16 mouse cellular contexts compared by ENCODE assay signal in genomic region chr4:89043982-89044381, GRCm38 (mm10).
DNase-seq lines count a peak whose midpoint lies in the region; ATAC-seq lines count a peak whose summit lies in the region.
"Had no signal": no experiment of that assay in that cellular context is flagged by ENCODE, and none has a peak within 500 bp of the region (broad histone marks: within the 10 kb centered on the region; RNA-seq: fewer than 3 reads in every experiment).

No protein-coding gene starts in this region.

- no peaks in the 10 kb centered on the region for H3K36me3 ChIP-seq in heart, embryonic 12.5 days
- no peaks in the 10 kb centered on the region for H3K36me3 ChIP-seq in hindbrain, embryonic 11.5 days (ENCODE audit: control insufficient read depth, insufficient read depth, low read length)
- H3K36me3 ChIP-seq: intestine, embryonic 15.5 days; lung, embryonic 15.5 days; midbrain, embryonic 12.5 days had no signal

- H3K4me1 ChIP-seq in heart, embryonic 12.5 days (replicated peaks) = peaks cover 7% of the 10 kb centered on the region; the same call in 1 of the 2 replicates
- H3K4me1 ChIP-seq in hindbrain, embryonic 11.5 days (replicated peaks; ENCODE audit: control insufficient read depth, insufficient read depth, low read length) = no peaks in the 10 kb centered on the region
- H3K4me1 ChIP-seq: intestine, embryonic 15.5 days; lung, embryonic 15.5 days; midbrain, embryonic 12.5 days had no signal

- no peak overlapping the region for H3K4me3 ChIP-seq in heart, embryonic 12.5 days
- H3K4me3 ChIP-seq in hindbrain, embryonic 11.5 days (ENCODE audit: low read depth, low read length) = no peak overlapping the region
- H3K4me3 ChIP-seq: intestine, embryonic 15.5 days; lung, embryonic 15.5 days; midbrain, embryonic 12.5 days had no signal

- no peaks in the 10 kb centered on the region for H3K27me3 ChIP-seq in heart, embryonic 12.5 days (replicated peaks)
- no peaks in the 10 kb centered on the region for H3K27me3 ChIP-seq in hindbrain, embryonic 11.5 days (ENCODE audit: control insufficient read depth, insufficient read depth, low read length)
- H3K27me3 ChIP-seq: intestine, embryonic 15.5 days; lung, embryonic 15.5 days; midbrain, embryonic 12.5 days had no signal

- no peak overlapping the region for H3K27ac ChIP-seq in heart, embryonic 12.5 days (ENCODE audit: poor library complexity, severe bottlenecking)
- no peak overlapping the region for H3K27ac ChIP-seq in hindbrain, embryonic 11.5 days (ENCODE audit: low read depth, low read length)
- H3K27ac ChIP-seq: intestine, embryonic 15.5 days; lung, embryonic 15.5 days; midbrain, embryonic 12.5 days had no signal

- no peak overlapping the region for H3K4me2 ChIP-seq in heart, embryonic 12.5 days
- no peak overlapping the region for H3K4me2 ChIP-seq in hindbrain, embryonic 11.5 days (replicated peaks; ENCODE audit: low read depth, low read length)
- H3K4me2 ChIP-seq: intestine, embryonic 15.5 days; lung, embryonic 15.5 days; midbrain, embryonic 12.5 days had no signal

- ATAC-seq in heart, embryonic 12.5 days (ENCODE audit: insufficient number of reproducible peaks, low FRiP score) = peak; percentile 73
- ATAC-seq in activated CD4-positive, CD25-positive, alpha-beta regulatory T cell, adult 4 months = peak; percentile 88
- peak; percentile 89 for ATAC-seq in inflammation-experienced regulatory T-cells, adult 6 months
- peak; percentile 99 for ATAC-seq in megakaryocyte-erythroid progenitor cell, adult 5-6 weeks (replicated peaks; ENCODE audit: low FRiP score, low TSS enrichment, poor library complexity, severe bottlenecking)
- no peak for ATAC-seq in hindbrain, embryonic 11.5 days (ENCODE audit: low FRiP score)
- ATAC-seq: intestine, embryonic 15.5 days had no signal

- no peaks in the 10 kb centered on the region for H3K9me3 ChIP-seq in heart, embryonic 12.5 days (replicated peaks)
- no peaks in the 10 kb centered on the region for H3K9me3 ChIP-seq in hindbrain, embryonic 11.5 days (ENCODE audit: control insufficient read depth, low read length)
- H3K9me3 ChIP-seq: intestine, embryonic 15.5 days; lung, embryonic 15.5 days; midbrain, embryonic 12.5 days had no signal

- H3K9ac ChIP-seq in heart, embryonic 12.5 days = no peak overlapping the region
- H3K9ac ChIP-seq in hindbrain, embryonic 11.5 days (ENCODE audit: low read depth, low read length) = no peak overlapping the region
- H3K9ac ChIP-seq: intestine, embryonic 15.5 days; lung, embryonic 15.5 days; midbrain, embryonic 12.5 days had no signal

- intact Hi-C loops in heart, postnatal 14 days (cut with DNase I) = no loop called here

- no peak for DNase-seq in heart, postnatal 14 days
- no peak for DNase-seq in T-cell, adult 2 months (ENCODE audit: low spot score)
- no peak for DNase-seq in kidney, postnatal 36 days
- no peak for DNase-seq in hindbrain, embryonic 11.5 days (ENCODE audit: low spot score)
- DNase-seq: adrenal gland, postnatal 25 days; B cell, adult 2 months; cerebellum, adult 11-12 months; gastrocnemius, postnatal 25 days; kidney, postnatal 4 days had no signal

- WGBS in heart, embryonic 12.5 days = 10% methylated on average over 1 of the region's 1 CpGs
- 71% methylated on average over 1 of the region's 1 CpGs for WGBS in hindbrain, embryonic 11.5 days
